Mouse (Mus musculus) hindbrain, embryonic 13.5 days (tissue): ENCODE measurements around the gene Barx1. TPM values are rescaled to one million over a fixed set of nuclear protein-coding genes. Genes with fewer than 3 reads are reported as not detected.

Source experiments
- ATAC-seq: fragments of 200-750 bp; cut with Nextera tagmentation; 2 replicates; pipeline ENCODE4 v1.8.0; 2017; ENCODE audit warnings: moderate TSS enrichment; ENCODE audit not compliant: low FRiP score
- H3K27ac ChIP-seq: fragments of 300-500 bp; sonication (generic); 2 replicates; pipeline ENCODE4 v1.5.1; 2015; ENCODE audit warnings: inconsistent platforms, mild to moderate bottlenecking, moderate library complexity
- H3K27me3 ChIP-seq: fragments of 300-500 bp; sonication (generic); 2 replicates; pipeline ENCODE4 v1.6.1; 2015; ENCODE audit warnings: mild to moderate bottlenecking, inconsistent platforms
- H3K36me3 ChIP-seq: fragments of 300-500 bp; sonication (generic); 2 replicates; pipeline ENCODE4 v1.6.1; 2015; ENCODE audit warnings: mild to moderate bottlenecking, inconsistent platforms
- H3K4me1 ChIP-seq: fragments of 300-500 bp; sonication (generic); replicated peaks from 2 replicates; pipeline ENCODE4 v1.6.1; 2015; ENCODE audit warnings: inconsistent platforms
- H3K4me2 ChIP-seq: fragments of 300-500 bp; sonication (generic); 2 replicates; pipeline ENCODE4 v1.6.1; 2015; ENCODE audit warnings: inconsistent platforms, mild to moderate bottlenecking, moderate library complexity
- H3K4me3 ChIP-seq: fragments of 300-500 bp; sonication (generic); 2 replicates; pipeline ENCODE4 v1.5.1; 2015; ENCODE audit warnings: mild to moderate bottlenecking, inconsistent platforms
- H3K9ac ChIP-seq: fragments of 300-500 bp; sonication (generic); 2 replicates; pipeline ENCODE4 v1.6.1; 2015; ENCODE audit warnings: mild to moderate bottlenecking, inconsistent platforms
- H3K9me3 ChIP-seq: fragments of 300-500 bp; sonication (generic); 2 replicates; pipeline ENCODE4 v1.6.1; 2016; ENCODE audit warnings: inconsistent platforms
- WGBS: fragments of 180-500 bp; shearing (Covaris S2); methylation state at CpG from one replicate; pipeline ENCODE4 v1.1.7; 2015; 5-methylcytosine and 5-hydroxymethylcytosine counted together
- polyA plus RNA-seq: library from polyadenylated mRNA; unstranded; fragments of >200 nt; fragmentation: Nextera tagmentation; extraction: Ambion mirVana; gene quantifications from 2 replicates; pipeline ENCODE4 v1.2.1, GENCODE M21; 2015

The Barx1 gene
- polyA plus RNA-seq, 1 experiment from 2014 or later = not detected

- Histone ChIP-seq H3K4me3 (no peak overlapping the region), H3K36me3 (no peaks in the 10 kb centered on the region), H3K27me3 (no peaks in the 10 kb centered on the region), H3K27ac (no peak overlapping the region), H3K9ac (no peak overlapping the region), H3K9me3 (peaks cover 9% of the 10 kb centered on the region), H3K4me1 (peaks cover 10% of the 10 kb centered on the region; the same call in 1 of the 2 replicates), H3K4me2 (no peak overlapping the region)
- ATAC-seq = no peak
- 70% methylated on average over 2 of the region's 2 CpGs for WGBS
Observed at GRCm38 (mm10) chr13:48691991-48692390, 29.2 kb downstream of the Barx1 start.

- H3K9ac ChIP-seq = no peak overlapping the region
- no peaks in the 10 kb centered on the region for H3K36me3 ChIP-seq
- H3K4me2 ChIP-seq = no peak overlapping the region
- no peak overlapping the region for H3K4me3 ChIP-seq
- peaks cover 9% of the 10 kb centered on the region for H3K9me3 ChIP-seq
- H3K27me3 ChIP-seq = no peaks in the 10 kb centered on the region
- H3K4me1 ChIP-seq = peaks cover 10% of the 10 kb centered on the region; the same call in 1 of the 2 replicates
- peak; percentile 5; the same call in 1 of the 2 replicates for ATAC-seq
- no peak overlapping the region for H3K27ac ChIP-seq
- 58% methylated on average over 27 of the region's 27 CpGs for WGBS
Observed at GRCm38 (mm10) chr13:48694090-48695064, 31.6 kb downstream of the Barx1 start.

- peaks cover 14% of the 10 kb centered on the region; the same call in 1 of the 2 replicates for H3K27me3 ChIP-seq
- no peak overlapping the region for H3K27ac ChIP-seq
- H3K4me2 ChIP-seq = peak overlapping the region; percentile 55
- peak overlapping the region; percentile 35 for H3K4me3 ChIP-seq
- no peaks in the 10 kb centered on the region for H3K36me3 ChIP-seq
- H3K4me1 ChIP-seq = peaks cover 16% of the 10 kb centered on the region
- H3K9ac ChIP-seq = peak overlapping the region; percentile 49
- ATAC-seq = peak; percentile 80
- 2% methylated on average over 21 of the region's 21 CpGs for WGBS
- H3K9me3 ChIP-seq = no peaks in the 10 kb centered on the region
Observed at GRCm38 (mm10) chr13:48706385-48706951, 43.7 kb downstream of the Barx1 start.

GRCm38 (mm10) chr13:48712675-48713074, 49.9 kb downstream of the Barx1 start:
- ATAC-seq = no peak
- Histone ChIP-seq H3K27ac (no peak overlapping the region), H3K9ac (no peak overlapping the region), H3K4me2 (no peak overlapping the region), H3K4me3 (no peak overlapping the region), H3K4me1 (0 out of 2 replicates have a peak, but pooled peaks cover 4% of the 10 kb centered on the region), H3K9me3 (no peaks in the 10 kb centered on the region), H3K27me3 (no peaks in the 10 kb centered on the region), H3K36me3 (no peaks in the 10 kb centered on the region)
- WGBS = 90% methylated on average over 2 of the region's 2 CpGs

GRCm38 (mm10) chr13:48716075-48716474, 53.3 kb downstream of the Barx1 start:
- 0 out of 2 replicates have a peak, but pooled peaks cover 4% of the 10 kb centered on the region for H3K4me1 ChIP-seq
- H3K4me3 ChIP-seq = no peak overlapping the region
- H3K4me2 ChIP-seq = no peak overlapping the region
- 60% methylated on average over 4 of the region's 4 CpGs for WGBS
- no peak overlapping the region for H3K27ac ChIP-seq
- H3K27me3 ChIP-seq = no peaks in the 10 kb centered on the region; the same call in 1 of the 2 replicates
- H3K9ac ChIP-seq = no peak overlapping the region
- no peak for ATAC-seq
- no peaks in the 10 kb centered on the region for H3K36me3 ChIP-seq
- H3K9me3 ChIP-seq = 0 out of 2 replicates have a peak, but pooled peaks cover 7% of the 10 kb centered on the region

Other genes with a start within 250 kb of the Barx1 start
- 7.6 and 8.2 TPM in 2 replicates for gene Zfp169, start 149.5 kb upstream of the Barx1 start, polyA plus RNA-seq
- gene A830005F24Rik, start 149.4 kb upstream of the Barx1 start, polyA plus RNA-seq = 3.6 and 4.4 TPM in 2 replicates
- 15.1 and 15.9 TPM in 2 replicates for gene Ptpdc1, start 37.3 kb upstream of the Barx1 start, polyA plus RNA-seq
- gene Phf2, start 208.1 kb downstream of the Barx1 start, polyA plus RNA-seq = 9.4 and 9.6 TPM in 2 replicates